Mouse (Mus musculus) mature B cell (primary cell): ENCODE data around the gene Cyp2w1.
"Not testable (repeated sequence)": the region's sequence is repeated elsewhere in the genome, so short reads cannot be mapped to it uniquely, and the experiment has no call there.

Experiments
- in situ Hi-C: fragments of 300-500 bp; cut with MboI; formaldehyde crosslinking; loops from 2 replicates; pipeline ENCODE4 v1.14.3; 2019

Cyp2w1 gene

DNA sequence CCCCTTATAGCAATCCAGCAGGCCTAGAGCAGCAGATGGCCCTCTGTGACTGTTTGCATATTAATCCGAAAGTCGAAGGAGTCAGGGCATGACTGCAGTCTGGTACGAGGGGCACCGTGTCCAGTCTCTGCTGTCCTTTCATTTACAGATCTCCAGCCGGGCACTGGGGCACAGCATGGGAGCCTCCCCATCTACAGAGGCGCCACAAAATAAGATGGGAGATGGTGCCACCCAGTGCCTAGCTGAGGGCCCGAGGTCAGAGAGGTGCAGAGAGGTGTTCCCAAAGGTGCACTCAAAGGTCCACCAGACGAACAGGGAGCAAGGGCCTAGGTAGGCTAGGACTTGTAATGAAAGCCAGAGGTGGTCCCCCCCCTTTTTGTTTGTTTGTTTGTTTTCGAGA lies 30.8 kb downstream of the Cyp2w1 start:
- in situ Hi-C loops: no loop called here

DNA sequence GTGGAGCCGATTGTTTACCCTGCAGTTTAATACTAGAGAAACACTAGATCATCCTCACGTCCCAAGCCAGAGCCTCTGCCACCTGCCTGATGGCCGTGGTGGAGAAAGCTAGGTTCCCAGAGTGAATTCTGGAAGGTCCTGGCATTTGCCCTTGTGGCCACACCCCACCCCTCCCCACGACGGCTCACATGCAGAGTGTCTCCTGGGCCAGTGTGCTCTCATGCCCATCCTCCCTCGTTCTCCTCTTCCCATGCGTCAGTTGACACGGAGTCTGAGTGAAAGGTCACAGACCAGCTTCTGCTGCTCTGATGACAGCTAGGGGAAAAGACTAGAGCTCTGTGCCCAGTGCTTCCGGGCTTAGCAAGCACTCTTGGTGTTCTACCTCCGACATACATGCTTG lies 32.1 kb downstream of the Cyp2w1 start:
- in situ Hi-C loops: no loop called here

DNA sequence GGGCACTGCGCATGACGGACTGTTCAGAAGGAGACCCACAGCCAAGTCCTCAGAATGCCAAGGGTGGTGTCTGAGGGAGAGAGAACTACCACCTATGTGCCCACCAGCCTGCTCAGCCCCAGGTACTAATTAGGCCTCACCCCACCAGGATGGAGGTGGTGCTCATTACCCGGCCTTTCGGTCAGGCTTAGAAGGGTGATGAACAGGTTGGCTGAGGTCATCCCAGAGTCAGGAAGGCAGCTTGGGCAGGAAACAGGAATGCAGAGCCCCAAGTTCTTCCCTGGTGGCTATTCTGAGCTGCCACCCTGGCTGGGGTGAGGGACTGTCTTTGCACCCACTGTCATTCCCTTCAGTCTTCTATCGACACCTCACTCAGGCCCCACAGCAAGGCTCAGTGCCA lies 33.6 kb downstream of the Cyp2w1 start:
- in situ Hi-C loops: no loop called here

DNA sequence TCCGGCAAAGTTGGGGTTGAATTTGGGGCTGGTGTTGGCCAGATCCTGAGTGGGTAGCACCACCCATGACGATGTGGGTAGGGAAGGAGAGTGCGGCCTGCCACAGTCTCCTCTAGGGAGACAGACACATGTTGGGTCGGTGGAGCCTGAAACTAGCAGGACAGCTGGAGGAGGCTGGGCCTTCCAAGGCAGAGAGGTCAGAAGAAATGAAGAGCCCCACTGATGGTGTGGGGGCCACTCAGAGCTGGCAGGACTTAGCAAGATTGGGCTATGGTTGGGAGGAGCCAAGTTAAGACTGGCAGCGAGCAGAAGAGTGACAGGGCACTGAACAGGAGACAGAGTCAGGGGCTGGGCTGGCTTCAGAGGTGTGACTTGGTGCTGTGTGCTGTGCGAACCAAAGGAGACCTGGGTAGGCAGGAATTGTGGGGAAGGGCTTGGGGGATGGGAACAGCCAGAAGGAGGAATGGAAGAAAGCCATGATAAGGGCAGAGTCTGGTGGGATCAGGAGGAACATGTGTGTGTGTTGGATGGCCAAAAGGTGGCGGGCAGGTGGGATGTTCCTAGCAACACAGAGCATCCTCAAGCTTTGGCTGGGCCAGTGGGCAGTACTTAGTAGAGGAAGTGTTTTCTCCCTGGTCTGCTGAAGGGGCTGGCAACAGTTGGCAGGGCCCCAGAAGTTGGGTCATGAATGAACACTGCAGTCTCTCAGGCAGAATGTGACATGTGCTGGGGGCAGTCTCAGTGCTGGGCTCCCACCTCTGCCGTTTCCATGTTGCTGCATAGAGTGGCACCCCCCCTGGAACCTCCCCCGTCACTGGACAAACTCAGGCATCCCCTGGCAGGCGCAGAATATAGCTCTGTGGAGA lies 35.1 kb downstream of the Cyp2w1 start:
- in situ Hi-C loops: no loop called here

DNA sequence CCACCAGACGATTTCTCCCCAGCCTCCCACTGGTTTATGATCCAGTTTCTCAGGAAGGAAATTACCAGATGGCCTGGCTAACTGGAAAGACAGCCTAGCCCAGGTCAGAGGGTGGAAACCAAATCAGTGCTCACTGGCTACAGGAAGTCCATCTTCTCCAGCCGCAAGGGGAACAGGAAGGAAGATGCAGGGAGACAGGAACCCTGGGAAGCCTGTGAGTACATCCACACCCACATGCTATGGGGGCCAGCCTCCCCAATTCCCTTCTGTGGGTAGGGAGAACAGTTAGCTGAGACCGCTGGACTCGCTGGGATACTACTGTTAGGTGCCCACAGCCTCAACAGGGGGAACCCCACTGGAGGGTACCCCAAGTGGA lies 35.8 kb downstream of the Cyp2w1 start:
- in situ Hi-C loops: no loop called here

DNA sequence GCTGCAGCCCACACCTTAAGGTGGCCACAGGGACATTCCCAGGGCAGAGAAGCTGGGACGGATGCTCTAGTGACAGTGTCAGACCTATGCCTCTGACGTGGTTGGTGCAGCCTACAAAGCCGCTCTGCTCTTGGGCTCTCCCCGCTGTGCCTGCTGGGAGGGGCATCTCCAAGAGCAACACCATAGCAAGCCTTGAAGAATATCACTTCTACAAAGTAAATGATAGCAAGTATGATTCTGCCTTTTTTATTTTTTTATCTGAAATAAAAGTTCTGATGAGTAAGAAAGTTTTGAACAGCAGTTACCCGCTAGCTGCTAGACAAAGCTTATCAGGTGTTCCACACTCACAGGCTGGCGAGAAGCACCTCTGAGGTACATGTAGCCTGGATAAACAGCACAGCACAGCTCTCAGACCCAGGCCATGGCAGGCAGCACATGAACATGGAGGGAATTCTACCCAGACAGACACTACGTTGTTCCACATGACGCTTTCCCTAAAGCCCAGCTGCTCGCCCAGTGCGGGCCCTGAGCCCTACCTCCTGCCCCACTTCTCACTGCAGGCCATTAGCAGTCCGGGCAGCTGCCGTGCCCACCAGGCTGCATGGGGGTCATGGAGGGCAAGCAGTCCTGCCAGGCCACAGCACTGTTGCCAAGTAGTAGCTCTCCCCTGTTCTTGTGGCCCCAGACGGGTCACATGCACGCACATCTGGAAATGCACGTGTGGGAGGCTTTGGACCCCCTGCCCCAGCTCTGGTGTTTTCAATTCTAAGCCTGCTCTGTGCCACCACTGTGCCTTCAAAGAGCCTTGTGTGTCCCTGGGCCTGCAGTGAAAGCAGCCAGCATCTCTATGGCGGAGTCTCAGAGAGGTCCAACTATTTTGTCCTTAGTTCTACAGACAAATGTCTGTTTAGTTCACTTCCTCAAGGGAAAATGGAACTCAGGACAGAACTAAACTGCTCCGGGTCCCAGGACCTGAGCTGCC lies 36.6 kb downstream of the Cyp2w1 start:
- in situ Hi-C loops: no loop called here

DNA sequence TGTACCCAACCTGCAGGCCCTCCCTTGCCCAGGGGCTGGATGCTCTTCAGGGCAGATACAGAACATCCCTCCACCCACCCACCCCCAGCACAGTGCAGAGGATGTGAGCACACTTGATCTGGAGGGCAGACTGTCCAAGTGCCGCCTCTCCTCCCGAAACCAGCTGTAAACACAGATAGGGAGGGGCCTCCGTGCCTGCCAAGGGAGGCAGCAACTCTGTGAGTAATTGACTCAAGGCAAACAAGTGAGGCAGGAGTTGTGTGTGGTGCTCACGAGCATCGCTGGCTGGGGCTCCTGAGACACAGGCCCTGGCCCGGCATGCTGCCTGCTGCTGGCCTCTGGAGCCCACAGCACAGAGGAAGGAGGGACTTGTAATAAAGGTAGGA lies 37.3 kb downstream of the Cyp2w1 start:
- in situ Hi-C loops: no loop called here

DNA sequence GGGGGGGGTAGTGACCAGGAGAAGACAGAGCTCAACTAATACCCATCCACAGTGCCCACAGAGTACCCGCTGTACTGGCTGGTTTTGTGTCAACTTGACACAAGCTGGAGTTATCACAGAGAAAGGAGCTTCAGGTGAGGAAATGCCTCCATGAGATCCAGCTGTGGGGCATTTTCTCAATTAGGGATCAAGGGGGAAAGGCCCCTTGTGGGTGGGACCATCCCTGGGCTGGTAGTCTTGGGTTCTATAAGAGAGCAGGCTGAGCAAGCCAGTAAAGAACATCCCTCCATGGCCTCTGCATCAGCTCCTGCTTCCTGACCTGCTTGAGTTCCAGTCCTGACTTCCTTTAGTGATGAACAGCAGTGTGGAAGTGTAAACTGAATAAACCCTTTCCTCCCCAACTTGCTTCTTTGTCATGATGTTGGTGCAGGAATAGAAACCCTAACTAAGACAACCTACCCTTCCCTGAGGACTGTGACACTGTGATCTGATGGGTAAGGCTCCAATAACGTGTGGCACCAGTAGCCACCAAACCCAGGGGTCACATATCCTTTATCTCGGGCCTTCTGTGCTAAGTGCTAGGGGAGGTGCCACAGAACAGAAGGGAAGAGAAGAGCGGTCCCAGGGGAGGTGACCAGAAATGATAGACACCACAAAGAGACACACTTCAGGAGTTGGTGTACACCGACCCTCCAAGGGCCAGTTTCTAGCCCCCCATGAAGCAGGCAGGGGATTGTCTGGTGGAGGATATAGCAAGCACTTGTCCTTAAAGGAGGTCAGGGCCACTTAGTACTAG lies 38.1 kb downstream of the Cyp2w1 start:
- in situ Hi-C loops: not testable (repeated sequence)

DNA sequence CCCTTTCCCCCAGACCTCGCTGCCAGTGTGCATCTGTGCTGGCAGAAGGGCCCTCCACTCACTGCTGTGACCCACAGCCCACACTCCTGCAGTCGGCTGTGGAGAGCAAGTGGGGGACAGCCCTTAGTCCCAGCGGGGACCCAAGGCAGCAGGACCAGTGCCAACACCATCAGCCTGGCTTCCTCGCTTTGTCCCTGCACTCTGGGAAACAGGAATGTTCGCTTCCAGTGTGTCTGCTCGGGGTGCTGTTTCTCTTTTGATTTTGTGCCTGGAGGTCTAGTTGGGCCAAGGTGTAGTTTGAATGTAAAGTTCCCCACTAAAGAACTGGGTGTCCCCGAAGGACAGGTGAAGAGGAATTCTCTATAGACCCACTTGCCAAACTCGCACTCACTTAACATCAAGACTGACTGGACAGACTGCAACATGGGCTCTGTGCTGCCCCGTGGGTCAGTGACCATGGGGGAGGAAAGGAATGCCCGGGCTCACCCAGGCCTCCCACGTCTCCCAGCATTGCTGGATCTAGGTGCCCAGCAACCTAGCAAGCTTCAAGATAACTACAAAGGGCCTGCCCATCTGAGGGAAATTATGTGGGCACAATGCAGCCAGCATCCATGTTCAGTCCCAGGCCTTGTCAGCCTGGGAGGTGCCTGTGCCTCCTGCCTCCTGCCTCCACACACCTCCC lies 39.0 kb downstream of the Cyp2w1 start:
- in situ Hi-C loops: no loop called here

DNA sequence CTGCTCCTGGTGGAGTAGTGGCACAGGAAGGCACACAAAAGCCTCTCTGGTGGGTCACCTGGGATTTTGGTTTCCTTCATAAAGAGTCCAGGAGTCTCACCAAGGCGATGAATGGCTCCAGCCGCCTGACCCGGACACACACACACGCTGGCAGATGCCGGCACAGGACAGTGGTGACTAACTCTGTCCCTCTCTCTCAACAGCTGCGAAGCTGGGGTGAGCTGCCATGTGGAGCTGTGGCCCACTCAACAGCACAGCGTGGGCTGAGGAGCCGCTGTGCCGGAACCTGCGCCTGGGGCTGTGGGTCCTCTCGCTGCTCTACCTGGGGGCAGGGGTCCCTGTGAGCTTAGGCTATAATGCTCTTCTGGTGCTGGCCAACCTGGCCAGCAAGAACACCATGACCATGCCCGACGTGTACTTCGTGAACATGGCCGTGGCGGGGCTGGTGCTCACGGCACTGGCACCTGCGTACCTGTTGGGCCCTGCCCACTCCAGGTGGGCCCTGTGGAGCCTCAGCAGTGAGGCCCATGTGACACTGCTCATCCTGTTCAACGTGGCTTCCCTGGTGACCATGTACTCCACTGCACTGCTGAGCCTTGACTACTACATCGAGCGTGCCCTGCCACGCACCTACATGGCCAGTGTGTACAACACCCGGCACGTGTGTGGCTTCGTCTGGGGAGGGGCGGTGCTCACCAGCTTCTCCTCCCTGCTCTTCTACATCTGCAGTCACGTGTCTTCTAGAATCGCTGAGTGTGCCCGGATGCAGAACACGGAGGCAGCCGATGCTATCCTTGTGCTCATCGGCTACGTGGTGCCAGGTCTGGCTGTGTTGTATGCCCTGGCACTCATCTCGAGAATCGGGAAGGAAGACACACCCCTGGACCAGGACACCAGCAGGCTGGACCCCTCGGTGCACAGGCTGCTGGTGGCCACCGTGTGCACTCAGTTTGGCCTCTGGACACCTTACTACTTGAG lies 40.1 kb downstream of the Cyp2w1 start:
- in situ Hi-C loops: no loop called here

DNA sequence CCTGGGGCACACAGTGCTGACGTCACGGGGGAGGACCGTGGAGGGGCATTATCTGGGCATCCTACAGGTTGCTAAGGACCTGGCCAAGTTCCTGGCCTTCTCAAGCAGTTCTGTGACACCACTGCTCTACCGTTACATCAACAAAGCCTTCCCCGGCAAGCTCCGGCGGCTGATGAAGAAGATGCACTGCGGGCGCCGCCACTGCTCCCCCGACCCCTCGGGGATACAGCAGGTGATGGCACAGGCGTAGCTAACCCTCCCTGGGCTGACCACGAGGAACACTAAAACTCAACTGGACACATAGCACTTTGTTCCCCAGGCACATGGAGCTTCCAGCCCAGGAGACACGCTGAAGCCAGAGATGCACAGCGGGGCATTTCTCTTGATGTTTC lies 40.8 kb downstream of the Cyp2w1 start:
- in situ Hi-C loops: no loop called here

DNA sequence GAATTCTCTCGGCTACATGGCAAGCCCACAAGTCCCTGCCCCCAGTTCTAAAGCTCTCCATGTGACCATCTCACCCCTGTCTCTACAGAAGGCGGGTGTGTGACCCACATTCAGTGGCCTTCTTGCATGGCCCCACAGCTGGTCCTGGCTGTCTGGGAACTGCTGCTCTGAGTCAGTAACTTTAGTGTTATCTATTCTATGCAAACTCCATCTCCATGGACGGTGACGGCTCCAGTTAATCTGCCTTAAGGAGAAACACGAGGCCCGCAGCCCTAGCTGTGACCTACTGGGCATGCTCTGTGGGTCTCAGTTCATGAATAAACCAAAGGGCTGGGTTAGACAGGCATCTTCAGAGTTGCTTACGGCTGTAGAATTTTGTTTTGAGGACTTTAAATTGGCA lies 42.0 kb downstream of the Cyp2w1 start:
- in situ Hi-C loops: no loop called here

DNA sequence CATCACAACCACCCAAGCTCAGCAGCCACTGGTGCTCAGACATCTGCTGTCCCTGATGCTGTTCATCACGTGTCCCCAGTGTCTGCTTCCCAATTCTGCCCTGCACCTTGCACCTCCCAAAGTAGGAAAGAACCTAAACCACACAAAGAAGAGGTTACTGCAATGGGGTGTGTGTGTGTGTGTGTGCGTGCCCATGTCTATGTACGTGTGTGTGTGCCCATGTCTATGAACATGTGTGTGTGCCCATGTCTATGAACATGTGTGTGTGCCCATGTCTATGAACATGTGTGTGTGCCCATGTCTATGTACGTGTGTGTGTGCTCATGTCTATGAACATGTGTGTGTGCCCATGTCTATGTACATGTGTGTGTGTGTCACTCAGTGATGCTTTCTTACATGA lies 43.1 kb downstream of the Cyp2w1 start:
- in situ Hi-C loops: no loop called here

DNA sequence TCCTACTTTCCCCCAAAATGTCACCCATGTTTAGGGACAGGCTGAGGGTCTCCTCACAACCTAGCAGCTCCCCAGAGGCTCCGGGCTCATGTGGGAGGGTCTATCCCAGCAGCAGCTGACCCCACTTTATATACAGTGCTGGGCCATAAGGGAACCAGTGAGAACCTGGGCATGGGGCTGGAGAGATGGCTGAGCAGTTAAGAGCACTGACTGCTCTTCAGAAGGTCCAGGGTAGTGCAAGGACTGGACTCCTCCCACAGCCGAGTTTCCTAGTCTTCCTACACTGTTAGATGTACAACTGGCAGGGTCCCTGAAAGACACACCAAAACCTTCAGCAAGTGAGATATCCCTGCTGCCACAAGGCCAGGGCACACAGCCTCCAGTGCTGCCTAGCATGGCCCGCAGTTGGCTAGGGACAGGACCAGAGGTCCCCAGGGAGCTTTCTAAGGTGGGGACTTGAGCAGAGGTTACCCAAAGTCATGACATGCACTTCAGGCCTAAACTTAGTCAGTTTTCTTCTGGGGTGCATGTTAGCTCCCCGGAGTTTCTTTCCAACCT lies 45.0 kb downstream of the Cyp2w1 start:
- in situ Hi-C loops: no loop called here

DNA sequence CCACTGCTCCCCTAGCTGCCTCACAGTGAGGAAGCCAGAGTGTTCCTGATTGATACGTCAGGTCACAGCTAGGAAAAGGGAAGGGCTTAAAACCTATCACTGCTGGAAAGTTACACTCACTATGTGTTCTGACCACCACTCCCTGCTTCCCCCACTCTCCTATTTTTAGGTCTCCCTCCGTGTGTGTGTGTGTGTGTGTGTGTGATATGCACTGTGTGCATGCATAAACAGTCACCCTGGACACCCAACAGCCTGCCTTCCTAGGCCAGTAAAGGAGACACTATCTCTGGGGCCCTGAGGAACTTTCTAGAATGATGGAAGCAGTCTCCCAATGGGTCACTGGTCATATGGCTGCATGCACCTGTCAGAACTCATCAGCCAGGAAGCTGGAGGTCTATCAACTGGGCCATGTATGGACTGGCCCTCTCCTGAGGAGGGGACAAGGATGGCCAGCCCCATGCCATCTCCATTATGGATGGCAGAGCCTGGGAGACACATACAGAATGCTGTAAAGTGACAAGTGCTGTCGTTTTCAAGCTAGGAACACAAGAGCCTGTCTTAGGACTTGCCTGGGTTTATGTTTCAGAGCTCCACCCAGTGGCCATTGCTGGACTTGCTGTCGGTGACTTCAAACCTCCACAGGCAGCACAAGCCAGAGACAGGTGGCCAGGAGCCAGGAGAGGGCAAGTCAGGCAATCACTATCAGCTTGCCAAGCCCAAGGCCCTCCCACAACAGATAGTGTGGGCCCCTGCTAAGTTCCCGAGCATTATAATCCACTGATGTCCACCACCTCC lies 45.7 kb downstream of the Cyp2w1 start:
- in situ Hi-C loops: no loop called here

DNA sequence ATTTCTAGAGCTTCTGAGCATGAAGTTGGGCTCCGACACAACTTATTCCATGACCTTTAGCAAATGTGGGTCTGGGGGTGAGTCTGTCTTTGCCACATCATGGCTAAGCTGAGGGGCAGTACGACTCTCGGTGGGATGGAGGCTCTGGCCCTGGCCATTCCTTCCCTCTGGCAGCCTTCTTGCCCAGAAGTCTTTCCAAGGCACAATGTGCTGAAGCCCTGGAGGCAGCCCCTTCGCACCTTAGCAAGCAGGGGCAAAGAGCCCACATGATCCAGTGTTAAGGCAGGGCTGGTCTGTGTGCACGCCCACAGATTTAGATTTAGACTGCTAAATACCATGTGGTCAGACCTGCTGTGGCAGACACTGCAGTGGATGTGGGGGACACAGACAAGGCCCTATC lies 46.4 kb downstream of the Cyp2w1 start:
- in situ Hi-C loops: no loop called here

DNA sequence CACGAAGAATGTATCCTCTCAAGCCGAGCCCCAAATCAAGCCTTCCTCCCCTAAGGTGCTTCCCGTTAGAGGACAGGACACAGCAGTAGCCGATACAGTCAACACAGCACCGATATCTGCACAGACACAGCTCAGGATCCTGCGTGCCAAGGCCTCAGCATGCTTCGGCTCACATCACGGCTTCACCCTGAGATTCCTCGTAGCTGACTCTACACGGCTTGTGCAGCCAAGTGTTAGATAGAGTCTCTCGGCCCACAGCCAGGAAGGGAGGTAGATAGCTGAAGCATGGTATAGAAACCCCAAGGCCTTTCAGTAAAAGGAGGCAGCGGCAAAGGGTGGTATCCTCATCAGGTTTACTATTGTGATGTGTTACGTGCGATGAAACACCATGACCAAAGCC lies 47.6 kb downstream of the Cyp2w1 start:
- in situ Hi-C loops: no loop called here

DNA sequence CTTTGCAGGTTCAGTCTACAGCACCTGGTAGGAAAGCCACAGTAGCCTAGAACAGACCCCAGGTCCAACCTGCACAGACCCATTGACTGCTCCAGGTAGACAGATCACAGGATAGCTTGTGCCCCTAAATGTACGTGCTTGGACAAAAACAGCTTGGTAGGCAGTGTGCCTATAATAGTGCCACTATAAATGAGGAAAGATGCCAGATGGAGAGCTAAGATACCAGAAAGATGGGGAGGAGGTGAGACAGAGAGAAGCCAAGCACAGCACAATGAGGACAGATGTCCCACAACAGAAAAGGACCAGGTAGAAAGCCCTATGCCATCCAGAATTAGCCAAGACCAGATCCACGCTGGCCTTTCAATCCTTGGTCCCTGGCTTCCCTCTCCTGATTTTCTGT lies 49.7 kb downstream of the Cyp2w1 start:
- in situ Hi-C loops: no loop called here

DNA sequence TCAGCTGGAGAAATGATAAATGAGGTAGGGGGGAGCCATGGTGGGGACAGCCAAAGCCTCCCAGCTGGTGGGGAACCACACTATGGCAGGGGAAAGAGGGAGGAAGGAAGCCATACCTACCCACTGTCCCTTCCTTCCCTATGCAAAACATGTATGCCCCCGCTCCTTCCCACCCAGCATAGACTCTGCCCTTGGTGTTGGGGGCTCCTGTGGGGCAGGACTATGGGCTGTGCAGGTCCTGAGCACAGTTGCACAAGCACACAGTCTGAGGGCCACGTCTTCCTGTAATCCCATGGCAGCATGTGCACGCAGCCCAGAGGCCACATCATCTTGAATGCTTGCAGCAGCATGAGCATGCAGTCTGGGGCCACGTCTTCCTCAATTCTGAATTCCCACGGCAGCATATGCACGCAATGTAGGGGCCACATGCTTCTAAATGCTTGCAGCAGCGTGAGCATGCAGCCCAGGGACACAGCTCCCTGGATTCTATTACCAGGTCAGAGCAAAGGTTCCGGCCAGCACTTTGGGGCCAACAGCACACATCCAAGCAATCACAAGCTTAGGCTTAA lies 51.4 kb downstream of the Cyp2w1 start:
- in situ Hi-C loops: no loop called here
